Mouse (Mus musculus) megakaryocyte-erythroid progenitor cell, adult 5 weeks (primary cell): Measurements from ENCODE around the gene Cnot4. TPM values are rescaled to one million over a fixed set of nuclear protein-coding genes. Genes with fewer than 3 reads are reported as not detected.

ENCODE experiments used
- polyA plus RNA-seq: library from polyadenylated mRNA; stranded (reverse); fragments of >175 nt; gene quantifications from 2 replicates; pipeline ENCODE4 v1.2.3, GENCODE M21; 2012

The Cnot4 gene
- polyA plus RNA-seq: 4.2 and 5.4 TPM in 2 replicates

GRCm38 (mm10) chr6:35133579-35134488, at the start of gene Cnot4:
Gene Cnot4, minus strand, starts transcription at chr6:35133724.

GRCm38 (mm10) chr6:35176979-35177649, 43.6 kb upstream of the Cnot4 start, which contains the start of gene Nup205:
Gene Nup205, plus strand, starts transcription at chr6:35177421.

GRCm38 (mm10) chr6:34988081-34988761, 145.3 kb downstream of the Cnot4 start, which contains the start of gene Slc23a4:
Gene Slc23a4, minus strand, starts transcription at chr6:34988404.

Other genes starting within 250 kb of the Cnot4 start
- gene Wdr91, start 222.8 kb downstream of the Cnot4 start, polyA plus RNA-seq: 30.8 and 35.7 TPM in 2 replicates
- gene Stra8, start 213.6 kb downstream of the Cnot4 start, polyA plus RNA-seq: not detected in 2 replicates
- gene Slc23a4, start 145.3 kb downstream of the Cnot4 start, polyA plus RNA-seq: 0.19 and 0.39 TPM in 2 replicates
- gene Nup205, start 43.7 kb upstream of the Cnot4 start, polyA plus RNA-seq: 4.2 and 4.8 TPM in 2 replicates
- gene Slc13a4, start 174.4 kb upstream of the Cnot4 start, polyA plus RNA-seq: not detected in 2 replicates
- not detected in 2 replicates for gene Fam180a, start 192.4 kb upstream of the Cnot4 start, polyA plus RNA-seq